Mouse (Mus musculus) bone marrow, adult 2 months (tissue): ENCODE data around the gene Nnat.

ENCODE experiments used
- CTCF ChIP-seq: fragments of 200-500 bp; IDR thresholded peaks from 2 replicates; pipeline ENCODE4 v1.5.1; 2011; ENCODE audit warnings: low read length, control low read depth; ENCODE audit not compliant: control insufficient read depth, insufficient read depth
- POLR2A ChIP-seq: fragments of 200-500 bp; IDR thresholded peaks from 2 replicates; pipeline ENCODE4 v1.6.1; 2011; ENCODE audit warnings: low read depth, mild to moderate bottlenecking, control low read depth, low read length, borderline replicate concordance; ENCODE audit not compliant: control insufficient read depth

DNA sequence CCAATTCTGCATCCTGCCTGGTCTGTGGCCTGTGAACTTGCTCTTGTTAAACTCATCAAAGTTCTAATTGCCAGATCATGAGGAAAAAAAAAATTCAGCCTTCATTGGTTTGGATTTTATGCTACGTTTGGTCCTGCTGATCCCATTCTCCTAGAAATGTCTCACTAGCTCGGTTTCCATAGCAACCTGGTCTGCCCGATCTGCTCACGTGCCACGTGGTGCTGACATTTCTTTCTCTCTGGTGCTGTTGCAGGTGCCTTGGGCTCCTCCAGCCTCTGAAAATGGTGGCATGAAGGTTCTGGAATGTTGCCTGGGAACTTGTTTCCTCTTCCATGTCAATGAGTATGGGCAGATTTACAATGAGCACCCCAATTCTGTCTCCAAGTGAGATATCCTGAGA lies 39.4 kb upstream of the Nnat start:
- no peak for TF ChIP-seq CTCF
- no peak for TF ChIP-seq POLR2A
